Mouse (Mus musculus) CH12.LX (cell line): ENCODE measurements around the gene Mapre1. TPM values are rescaled to one million over a fixed set of nuclear protein-coding genes. Genes with fewer than 3 reads are reported as not detected.

Experiments used
- polyA plus RNA-seq: library from polyadenylated mRNA; unstranded; fragments of >175 nt; gene quantifications from 2 replicates; pipeline ENCODE4 v1.2.1, GENCODE M21; 2012; ENCODE audit warnings: low read depth; ENCODE audit not compliant: insufficient read length
- total RNA-seq, 2 experiments: library from RNA; depleted of rRNA; stranded (reverse); fragments of 300-350 nt in 1 of 2; fragments of >200 nt in 1 of 2; gene quantifications; 2 replicates each; pipeline ENCODE4 v1.2.3; 2012 to 2014

Gene Mapre1
- total and polyA plus RNA-seq, 3 experiments: 30.8 to 136 (median 134) TPM

Other genes starting within 250 kb of the Mapre1 start
- not detected in 2 replicates for gene 4930404H24Rik, start 248.5 kb upstream of the Mapre1 start, total RNA-seq (2012; rRNA removed)
- gene 4930404H24Rik, start 248.5 kb upstream of the Mapre1 start, total RNA-seq (2014; rRNA removed): not detected in 2 replicates
- gene 4930404H24Rik, start 248.5 kb upstream of the Mapre1 start, polyA plus RNA-seq: not detected in 2 replicates
- 3.5 and 3.7 TPM in 2 replicates for gene Nol4l, start 211.3 kb upstream of the Mapre1 start, total RNA-seq (2012; rRNA removed)
- 1.0 and 1.3 TPM in 2 replicates for gene Nol4l, start 211.3 kb upstream of the Mapre1 start, total RNA-seq (2014; rRNA removed)
- 1.9 and 3.5 TPM in 2 replicates for gene Nol4l, start 211.3 kb upstream of the Mapre1 start, polyA plus RNA-seq
- 18.9 and 22.2 TPM in 2 replicates for gene Commd7, start 108.5 kb upstream of the Mapre1 start, total RNA-seq (2012; rRNA removed)
- gene Commd7, start 108.5 kb upstream of the Mapre1 start, total RNA-seq (2014; rRNA removed): 28.4 and 29.1 TPM in 2 replicates
- gene Commd7, start 108.5 kb upstream of the Mapre1 start, polyA plus RNA-seq: 34.7 and 35.2 TPM in 2 replicates
- gene Dnmt3b, start 91.8 kb upstream of the Mapre1 start, total RNA-seq (2012; rRNA removed): 8.4 TPM in 2 replicates
- 5.3 and 6.0 TPM in 2 replicates for gene Dnmt3b, start 91.8 kb upstream of the Mapre1 start, total RNA-seq (2014; rRNA removed)
- gene Dnmt3b, start 91.8 kb upstream of the Mapre1 start, polyA plus RNA-seq: 8.9 and 9.4 TPM in 2 replicates
- 0.04 TPM in 1 of 2 replicates, not detected in the other for gene Dnmt3c, start 44.6 kb upstream of the Mapre1 start, total RNA-seq (2012; rRNA removed)
- 0.14 TPM in 1 of 2 replicates, not detected in the other for gene Dnmt3c, start 44.6 kb upstream of the Mapre1 start, total RNA-seq (2014; rRNA removed)
- gene Dnmt3c, start 44.6 kb upstream of the Mapre1 start, polyA plus RNA-seq: not detected in 2 replicates
- 0.21 and 0.42 TPM in 2 replicates for gene Efcab8, start 38.7 kb downstream of the Mapre1 start, total RNA-seq (2012; rRNA removed)
- gene Efcab8, start 38.7 kb downstream of the Mapre1 start, total RNA-seq (2014; rRNA removed): 0.08 TPM in 1 of 2 replicates, not detected in the other
- gene Efcab8, start 38.7 kb downstream of the Mapre1 start, polyA plus RNA-seq: 0.15 and 0.39 TPM in 2 replicates
- 0.30 TPM in 1 of 2 replicates, not detected in the other for gene Sun5, start 129.8 kb downstream of the Mapre1 start, total RNA-seq (2012; rRNA removed)
- gene Sun5, start 129.8 kb downstream of the Mapre1 start, total RNA-seq (2014; rRNA removed): not detected in 2 replicates
- not detected in 2 replicates for gene Sun5, start 129.8 kb downstream of the Mapre1 start, polyA plus RNA-seq
- gene Bpifb2, start 133.8 kb downstream of the Mapre1 start, total RNA-seq (2012; rRNA removed): not detected in 2 replicates
- gene Bpifb2, start 133.8 kb downstream of the Mapre1 start, total RNA-seq (2014; rRNA removed): not detected in 2 replicates
- not detected in 2 replicates for gene Bpifb2, start 133.8 kb downstream of the Mapre1 start, polyA plus RNA-seq
- not detected in 2 replicates for gene Bpifb6, start 159.1 kb downstream of the Mapre1 start, total RNA-seq (2012; rRNA removed)
- not detected in 2 replicates for gene Bpifb6, start 159.1 kb downstream of the Mapre1 start, total RNA-seq (2014; rRNA removed)
- gene Bpifb6, start 159.1 kb downstream of the Mapre1 start, polyA plus RNA-seq: not detected in 2 replicates
- not detected in 2 replicates for gene Bpifb3, start 177.0 kb downstream of the Mapre1 start, total RNA-seq (2012; rRNA removed)
- not detected in 2 replicates for gene Bpifb3, start 177.0 kb downstream of the Mapre1 start, total RNA-seq (2014; rRNA removed)
- gene Bpifb3, start 177.0 kb downstream of the Mapre1 start, polyA plus RNA-seq: not detected in 2 replicates
- gene Bpifb4, start 196.9 kb downstream of the Mapre1 start, total RNA-seq (2012; rRNA removed): not detected in 2 replicates
- not detected in 2 replicates for gene Bpifb4, start 196.9 kb downstream of the Mapre1 start, total RNA-seq (2014; rRNA removed)
- not detected in 2 replicates for gene Bpifb4, start 196.9 kb downstream of the Mapre1 start, polyA plus RNA-seq
- gene Bpifa6, start 233.7 kb downstream of the Mapre1 start, total RNA-seq (2012; rRNA removed): not detected in 2 replicates
- not detected in 2 replicates for gene Bpifa6, start 233.7 kb downstream of the Mapre1 start, total RNA-seq (2014; rRNA removed)
- gene Bpifa6, start 233.7 kb downstream of the Mapre1 start, polyA plus RNA-seq: not detected in 2 replicates